Mouse (Mus musculus): ENCODE measurements around the gene Plcd1. TPM values are rescaled to one million over a fixed set of nuclear protein-coding genes. Genes with fewer than 3 reads are reported as not detected.

The Plcd1 gene
- polyA plus RNA-seq, 1 experiment from 2014 or later, result 9.1 TPM

GRCm38 (mm10) chr9:119073184-119073895 is 20.0 kb downstream of the Plcd1 start:
- Histone ChIP-seq H3K9ac (replicated peaks; ENCODE audit: low read depth) (no peak overlapping the region), H3K9me3 (ENCODE audit: low read length) (no peaks in the 10 kb centered on the region), H3K4me3 (ENCODE audit: low read depth, low read length) (no peak overlapping the region), H3K36me3 (ENCODE audit: insufficient read depth, low read length) (no peaks in the 10 kb centered on the region), H3K27ac (ENCODE audit: low read length) (no peak overlapping the region), H3K4me2 (replicated peaks; ENCODE audit: low read depth, low read length) (no peak overlapping the region), H3K27me3 (replicated peaks; ENCODE audit: insufficient read depth, low read length) (no peaks in the 10 kb centered on the region), H3K4me1 (ENCODE audit: insufficient read depth, low read depth, low read length) (no peaks in the 10 kb centered on the region)
- TF ChIP-seq CTCF (IDR thresholded peaks at IDR 0.05) (no peak), EP300 (IDR thresholded peaks at IDR 0.05) (no peak)
- WGBS, result 66% methylated on average over 15 of the region's 15 CpGs
- ATAC-seq (0 out of 2 replicates have a peak, but pooled peaks have one; percentile 14), DNase-seq (ENCODE audit: low spot score) (no peak)

- H3K9me3 ChIP-seq (ENCODE audit: low read length), result no peaks in the 10 kb centered on the region
- no peak overlapping the region for H3K27ac ChIP-seq (ENCODE audit: low read length)
- DNase-seq (ENCODE audit: low spot score) (no peak), ATAC-seq (no peak)
- no peak overlapping the region for H3K4me3 ChIP-seq (ENCODE audit: low read depth, low read length)
- no peaks in the 10 kb centered on the region for H3K36me3 ChIP-seq (ENCODE audit: insufficient read depth, low read length)
- no peaks in the 10 kb centered on the region for H3K27me3 ChIP-seq (replicated peaks; ENCODE audit: insufficient read depth, low read length)
- TF ChIP-seq EP300 (IDR thresholded peaks at IDR 0.05) (no peak), CTCF (IDR thresholded peaks at IDR 0.05) (no peak)
- H3K4me2 ChIP-seq (replicated peaks; ENCODE audit: low read depth, low read length), result no peak overlapping the region
- H3K4me1 ChIP-seq (ENCODE audit: insufficient read depth, low read depth, low read length), result no peaks in the 10 kb centered on the region; the same call in 1 of the 2 replicates
- 71% methylated on average over 9 of the region's 9 CpGs for WGBS
- no peak overlapping the region for H3K9ac ChIP-seq (replicated peaks; ENCODE audit: low read depth)
Observed at GRCm38 (mm10) chr9:119071786-119072185, 21.5 kb downstream of the Plcd1 start.

- H3K4me3 ChIP-seq (ENCODE audit: low read depth, low read length), result no peak overlapping the region
- no peak for ATAC-seq
Observed at GRCm38 (mm10) chr9:119070173-119070825, 23.0 kb downstream of the Plcd1 start.

GRCm38 (mm10) chr9:119068266-119068665 is 25.0 kb downstream of the Plcd1 start:
- no peaks in the 10 kb centered on the region for H3K9me3 ChIP-seq (ENCODE audit: low read length)
- H3K9ac ChIP-seq (replicated peaks; ENCODE audit: low read depth), result no peak overlapping the region
- DNase-seq (ENCODE audit: low spot score), result peak; percentile 89
- no peaks in the 10 kb centered on the region; the same call in 1 of the 2 replicates for H3K4me1 ChIP-seq (ENCODE audit: insufficient read depth, low read depth, low read length)
- ATAC-seq, result peak; percentile 79
- H3K36me3 ChIP-seq (ENCODE audit: insufficient read depth, low read length), result no peaks in the 10 kb centered on the region
- TF ChIP-seq EP300 (IDR thresholded peaks at IDR 0.05), result no peak
- no peak for TF ChIP-seq CTCF (IDR thresholded peaks at IDR 0.05)
- WGBS, result 66% methylated on average over 11 of the region's 11 CpGs
- H3K27ac ChIP-seq (ENCODE audit: low read length), result no peak overlapping the region
- no peak overlapping the region for H3K4me2 ChIP-seq (replicated peaks; ENCODE audit: low read depth, low read length)
- no peak overlapping the region for H3K4me3 ChIP-seq (ENCODE audit: low read depth, low read length)
- H3K27me3 ChIP-seq (replicated peaks; ENCODE audit: insufficient read depth, low read length), result no peaks in the 10 kb centered on the region

More at GRCm38 (mm10) chr9:119070173-119070825, 23.0 kb downstream of the Plcd1 start:
- no peaks in the 10 kb centered on the region; the same call in 1 of the 2 replicates for H3K4me1 ChIP-seq (ENCODE audit: insufficient read depth, low read depth, low read length)
- TF ChIP-seq EP300 (IDR thresholded peaks at IDR 0.05) (no peak), CTCF (IDR thresholded peaks at IDR 0.05) (no peak)
- H3K9me3 ChIP-seq (ENCODE audit: low read length), result no peaks in the 10 kb centered on the region
- no peak overlapping the region for H3K4me2 ChIP-seq (replicated peaks; ENCODE audit: low read depth, low read length)
- no peak overlapping the region for H3K9ac ChIP-seq (replicated peaks; ENCODE audit: low read depth)
- no peaks in the 10 kb centered on the region for H3K36me3 ChIP-seq (ENCODE audit: insufficient read depth, low read length)
- H3K27me3 ChIP-seq (replicated peaks; ENCODE audit: insufficient read depth, low read length), result no peaks in the 10 kb centered on the region
- DNase-seq (ENCODE audit: low spot score), result no peak
- WGBS, result 78% methylated on average over 13 of the region's 13 CpGs
- no peak overlapping the region for H3K27ac ChIP-seq (ENCODE audit: low read length)

- ATAC-seq, result peak; percentile 70
- WGBS, result 5% methylated on average over 6 of the region's 6 CpGs
- no peak overlapping the region for H3K4me3 ChIP-seq (ENCODE audit: low read depth, low read length)
Observed at GRCm38 (mm10) chr9:119067601-119068000, 25.7 kb downstream of the Plcd1 start.

GRCm38 (mm10) chr9:119064296-119064695 is 29.0 kb downstream of the Plcd1 start:
- no peaks in the 10 kb centered on the region; the same call in 1 of the 2 replicates for H3K4me1 ChIP-seq (ENCODE audit: insufficient read depth, low read depth, low read length)
- DNase-seq (ENCODE audit: low spot score), result peak; percentile 45
- H3K9ac ChIP-seq (replicated peaks; ENCODE audit: low read depth), result no peak overlapping the region
- H3K27ac ChIP-seq (ENCODE audit: low read length), result no peak overlapping the region
- no peaks in the 10 kb centered on the region for H3K9me3 ChIP-seq (ENCODE audit: low read length)
- H3K36me3 ChIP-seq (ENCODE audit: insufficient read depth, low read length), result no peaks in the 10 kb centered on the region
- 58% methylated on average over 4 of the region's 4 CpGs for WGBS
- no peak for TF ChIP-seq EP300 (IDR thresholded peaks at IDR 0.05)
- TF ChIP-seq CTCF (IDR thresholded peaks at IDR 0.05), result no peak
- H3K27me3 ChIP-seq (replicated peaks; ENCODE audit: insufficient read depth, low read length), result no peaks in the 10 kb centered on the region
- H3K4me2 ChIP-seq (replicated peaks; ENCODE audit: low read depth, low read length), result no peak overlapping the region
- H3K4me3 ChIP-seq (ENCODE audit: low read depth, low read length), result no peak overlapping the region
- ATAC-seq, result no peak

More at GRCm38 (mm10) chr9:119067601-119068000, 25.7 kb downstream of the Plcd1 start:
- Histone ChIP-seq H3K4me2 (replicated peaks; ENCODE audit: low read depth, low read length) (no peak overlapping the region), H3K27ac (ENCODE audit: low read length) (no peak overlapping the region), H3K27me3 (replicated peaks; ENCODE audit: insufficient read depth, low read length) (no peaks in the 10 kb centered on the region), H3K36me3 (ENCODE audit: insufficient read depth, low read length) (no peaks in the 10 kb centered on the region), H3K9ac (replicated peaks; ENCODE audit: low read depth) (no peak overlapping the region), H3K9me3 (ENCODE audit: low read length) (no peaks in the 10 kb centered on the region), H3K4me1 (ENCODE audit: insufficient read depth, low read depth, low read length) (no peaks in the 10 kb centered on the region; the same call in 1 of the 2 replicates)
- TF ChIP-seq CTCF (IDR thresholded peaks at IDR 0.05) (peak; percentile 94), EP300 (IDR thresholded peaks at IDR 0.05) (no peak)
- DNase-seq (ENCODE audit: low spot score), result peak; percentile 82
